Mouse (Mus musculus): ENCODE results near the gene Phldb3.

DNA sequence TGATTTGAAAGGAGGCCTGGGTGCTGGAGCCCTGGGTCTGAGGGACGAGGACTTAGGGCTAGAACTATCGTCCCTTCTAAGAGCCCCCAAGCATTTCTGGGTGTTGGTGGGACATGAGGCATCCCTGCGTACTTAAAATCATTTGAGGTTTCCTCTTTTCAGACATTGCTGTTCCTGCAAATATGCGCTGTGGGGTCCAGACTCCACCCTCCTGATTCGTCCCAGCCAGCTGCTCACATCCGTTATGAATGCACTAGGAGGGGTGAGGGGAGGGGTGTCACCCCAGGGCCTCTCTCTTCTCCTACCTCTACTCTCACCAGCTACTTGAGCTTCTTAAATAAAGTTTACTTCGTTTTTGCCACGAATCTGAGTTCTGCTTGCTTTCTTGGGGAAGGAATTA is 2.0 kb upstream of the Phldb3 start:
- TF ChIP-seq CTCF (conservative IDR thresholded peaks at IDR 0.05 in 1 of 2, IDR thresholded peaks at IDR 0.05 in 1 of 2; ENCODE audit: low read depth in 2 of 2, low read length in 2 of 2) (no peak), ELF1 (IDR thresholded peaks at IDR 0.05; ENCODE audit: low read depth, low read length) (no peak), SIN3A (IDR thresholded peaks at IDR 0.05; ENCODE audit: low read length) (no peak), MAZ (IDR thresholded peaks at IDR 0.05; ENCODE audit: low read depth, low read length) (no peak), EP300 (IDR thresholded peaks at IDR 0.05; ENCODE audit: low read length) (no peak), MYC (IDR thresholded peaks at IDR 0.05; ENCODE audit: low read depth, low read length) (no peak), POLR2A (IDR thresholded peaks at IDR 0.05; ENCODE audit: low read depth, low read length) (no peak), CHD1 (IDR thresholded peaks at IDR 0.05; ENCODE audit: low read depth, low read length) (no peak), MAX (IDR thresholded peaks at IDR 0.05; ENCODE audit: low read length) (no peak), TBP (conservative IDR thresholded peaks at IDR 0.05; ENCODE audit: low read depth, low read length) (no peak), CHD2 (IDR thresholded peaks at IDR 0.05; ENCODE audit: low read length) (no peak), SMC3 (IDR thresholded peaks at IDR 0.05; ENCODE audit: low read depth, low read length) (no peak)
